Mouse (Mus musculus): Measurements from ENCODE around the gene Rhot2. TPM values are rescaled to one million over a fixed set of nuclear protein-coding genes. Genes with fewer than 3 reads are reported as not detected.

Gene Rhot2
- polyA plus RNA-seq, 1 experiment from 2014 or later: 13.0 TPM

DNA sequence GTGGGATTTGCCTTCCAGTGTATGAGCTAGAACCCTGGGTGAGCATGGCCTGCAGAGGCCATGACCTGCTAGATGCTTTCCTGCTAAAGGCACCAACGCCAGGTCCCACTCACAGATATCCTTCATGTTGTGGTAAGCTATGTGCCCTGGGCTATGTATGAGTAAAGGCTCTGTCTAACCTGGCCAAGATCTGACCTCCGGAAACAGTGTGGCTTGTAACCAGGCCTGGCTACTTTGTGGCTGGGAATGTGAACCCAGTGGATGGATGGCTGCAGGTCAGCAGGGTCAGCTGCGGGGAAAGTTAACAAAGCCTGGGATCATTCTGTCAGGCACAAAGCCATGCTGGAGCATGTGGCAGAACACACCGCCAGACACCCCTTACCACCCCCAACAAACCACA, 37.0 kb upstream of the Rhot2 start:
- Histone ChIP-seq H3K4me3 (ENCODE audit: low read length) (no peak overlapping the region), H3K27me3 (ENCODE audit: control insufficient read depth, insufficient read depth, low read length) (no peaks in the 10 kb centered on the region), H3K36me3 (ENCODE audit: control insufficient read depth, insufficient read depth, low read length) (peaks cover 51% of the 10 kb centered on the region), H3K4me2 (replicated peaks; ENCODE audit: low read depth, low read length) (no peak overlapping the region), H3K27ac (ENCODE audit: low read depth, low read length) (0 out of 2 replicates have a peak overlapping the region, but pooled peaks have one; percentile 24), H3K9ac (ENCODE audit: low read depth, low read length) (peak overlapping the region; percentile 8; the same call in 1 of the 2 replicates), H3K9me3 (ENCODE audit: control insufficient read depth, low read length) (no peaks in the 10 kb centered on the region), H3K4me1 (ENCODE audit: control insufficient read depth, insufficient read depth, low read length) (peaks cover 19% of the 10 kb centered on the region)
- ATAC-seq (ENCODE audit: low FRiP score, low TSS enrichment): no peak
- 33% methylated on average over 4 of the region's 4 CpGs for WGBS

DNA sequence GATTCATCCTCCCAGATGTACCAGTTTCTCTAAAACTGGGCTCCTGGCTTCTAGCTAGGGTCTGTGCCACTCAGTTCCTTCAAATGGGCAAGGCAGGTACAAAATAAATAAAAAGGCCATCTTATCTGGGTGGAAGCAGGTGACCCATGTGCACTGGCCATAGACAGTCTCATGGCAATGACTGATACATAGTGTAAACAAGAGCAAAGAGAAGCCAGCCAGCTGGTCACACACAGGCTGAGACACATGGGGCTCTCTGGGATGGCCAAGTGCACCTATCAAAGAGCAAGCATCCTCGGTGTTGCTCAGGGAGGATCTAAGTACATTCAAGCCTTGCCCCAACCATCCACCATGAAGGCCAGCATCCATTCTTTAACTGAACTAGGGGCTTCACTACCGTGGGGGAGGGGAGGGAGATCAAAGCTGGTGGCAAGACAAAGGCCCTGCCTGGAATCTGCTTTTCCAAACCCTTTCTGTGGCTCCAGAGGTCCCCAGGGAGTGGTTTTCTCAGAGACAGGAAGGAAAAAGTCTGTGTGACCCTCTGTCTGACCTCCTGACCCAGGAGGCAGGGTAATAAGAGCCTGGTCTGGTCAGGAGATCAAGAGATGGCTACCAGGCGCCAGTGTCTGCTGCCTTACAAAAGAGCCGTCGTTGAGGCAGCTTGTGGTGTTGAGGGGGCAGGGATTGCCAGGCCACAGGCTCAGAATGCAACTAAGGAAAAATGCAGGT, 36.4 kb upstream of the Rhot2 start:
- Histone ChIP-seq H3K36me3 (ENCODE audit: control insufficient read depth, insufficient read depth, low read length) (peaks cover 51% of the 10 kb centered on the region), H3K9ac (ENCODE audit: low read depth, low read length) (peak overlapping the region; percentile 8; the same call in 1 of the 2 replicates), H3K9me3 (ENCODE audit: control insufficient read depth, low read length) (no peaks in the 10 kb centered on the region), H3K27me3 (ENCODE audit: control insufficient read depth, insufficient read depth, low read length) (no peaks in the 10 kb centered on the region), H3K4me2 (replicated peaks; ENCODE audit: low read depth, low read length) (no peak overlapping the region), H3K4me1 (ENCODE audit: control insufficient read depth, insufficient read depth, low read length) (peaks cover 25% of the 10 kb centered on the region), H3K27ac (ENCODE audit: low read depth, low read length) (0 out of 2 replicates have a peak overlapping the region, but pooled peaks have one; percentile 24), H3K4me3 (ENCODE audit: low read length) (no peak overlapping the region)
- ATAC-seq (ENCODE audit: low FRiP score, low TSS enrichment): no peak
- WGBS: 9% methylated on average over 5 of the region's 5 CpGs

DNA sequence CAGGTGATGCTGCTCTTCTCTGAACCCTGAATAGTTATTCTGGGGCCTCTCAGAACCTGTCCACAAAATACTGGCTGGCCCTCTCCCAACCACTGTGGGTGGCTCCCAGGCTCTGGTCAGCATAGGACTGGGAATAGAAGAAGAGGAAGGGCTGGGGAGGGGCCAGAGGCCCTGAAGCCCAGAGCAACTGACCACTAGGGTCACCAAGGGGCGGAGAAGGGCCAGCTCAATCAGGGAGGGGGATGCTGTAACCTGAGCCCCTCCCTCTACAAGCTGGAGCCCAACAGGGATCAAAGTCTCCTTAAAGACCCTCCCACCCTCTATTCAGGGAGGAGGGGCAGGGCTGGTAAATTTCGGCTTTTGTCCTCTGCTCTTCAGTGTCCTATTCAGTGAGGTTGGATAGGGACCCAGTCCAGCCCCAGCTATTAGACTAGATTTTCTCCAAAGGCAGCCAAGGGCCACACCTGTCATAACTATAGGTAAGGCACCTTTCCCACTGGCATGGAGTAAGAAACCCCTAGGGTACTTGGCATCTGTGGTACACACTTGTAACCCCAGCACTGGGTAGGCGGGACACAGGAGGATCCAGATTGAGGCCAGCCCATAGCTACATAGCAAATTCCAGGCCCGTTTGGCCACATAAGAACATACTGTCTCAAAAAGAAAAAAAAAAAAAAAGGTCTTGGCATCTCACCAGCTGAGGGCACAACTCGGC, 35.7 kb upstream of the Rhot2 start, which contains the start of gene Wfikkn1:
Gene Wfikkn1 (minus strand): TSS at position 663 of the 715 bp plus-strand sequence.
- peaks cover 50% of the 10 kb centered on the region for H3K36me3 ChIP-seq (ENCODE audit: control insufficient read depth, insufficient read depth, low read length)
- no peak for ATAC-seq (ENCODE audit: low FRiP score, low TSS enrichment)
- H3K4me3 ChIP-seq (ENCODE audit: low read length): no peak within 1 kb of the TSS
- no peaks in the 10 kb centered on the region for H3K27me3 ChIP-seq (ENCODE audit: control insufficient read depth, insufficient read depth, low read length)
- H3K27ac ChIP-seq (ENCODE audit: low read depth, low read length): 0 out of 2 replicates have a peak within 1 kb of the TSS, but pooled peaks have one; percentile 24
- H3K4me2 ChIP-seq (replicated peaks; ENCODE audit: low read depth, low read length): no peak within 1 kb of the TSS
- H3K9ac ChIP-seq (ENCODE audit: low read depth, low read length): peak within 1 kb of the TSS; percentile 23; the same call in 1 of the 2 replicates
- H3K9me3 ChIP-seq (ENCODE audit: control insufficient read depth, low read length): no peaks in the 10 kb centered on the region
- 23% methylated on average over 5 of the region's 5 CpGs for WGBS
- peaks cover 29% of the 10 kb centered on the region for H3K4me1 ChIP-seq (ENCODE audit: control insufficient read depth, insufficient read depth, low read length)

DNA sequence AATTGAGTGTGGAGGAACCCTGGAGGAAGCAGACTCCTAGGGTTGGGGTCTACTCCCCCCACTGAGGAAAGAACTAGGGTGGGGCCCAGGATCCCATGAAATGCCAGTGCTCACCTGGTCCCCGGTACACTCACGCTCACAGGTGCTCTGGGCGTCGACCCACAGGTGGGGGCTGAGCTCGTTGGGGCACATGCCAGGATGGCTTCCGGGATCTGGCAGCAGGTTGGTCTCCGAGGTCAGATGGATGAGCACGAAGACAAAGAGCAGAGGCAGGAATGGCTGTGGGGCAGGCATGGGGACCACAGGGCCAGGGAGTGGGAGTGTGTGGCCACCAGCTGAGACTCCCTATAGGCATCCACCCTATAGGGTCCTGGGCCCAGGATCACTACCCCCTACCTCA, 35.1 kb upstream of the Rhot2 start:
- Histone ChIP-seq H3K36me3 (ENCODE audit: control insufficient read depth, insufficient read depth, low read length) (peaks cover 45% of the 10 kb centered on the region), H3K4me3 (ENCODE audit: low read length) (no peak overlapping the region), H3K9me3 (ENCODE audit: control insufficient read depth, low read length) (no peaks in the 10 kb centered on the region), H3K9ac (ENCODE audit: low read depth, low read length) (peak overlapping the region; percentile 23; the same call in 1 of the 2 replicates), H3K27me3 (ENCODE audit: control insufficient read depth, insufficient read depth, low read length) (no peaks in the 10 kb centered on the region), H3K27ac (ENCODE audit: low read depth, low read length) (no peak overlapping the region), H3K4me1 (ENCODE audit: control insufficient read depth, insufficient read depth, low read length) (peaks cover 29% of the 10 kb centered on the region), H3K4me2 (replicated peaks; ENCODE audit: low read depth, low read length) (no peak overlapping the region)
- WGBS: 66% methylated on average over 8 of the region's 8 CpGs
- ATAC-seq (ENCODE audit: low FRiP score, low TSS enrichment): no peak

DNA sequence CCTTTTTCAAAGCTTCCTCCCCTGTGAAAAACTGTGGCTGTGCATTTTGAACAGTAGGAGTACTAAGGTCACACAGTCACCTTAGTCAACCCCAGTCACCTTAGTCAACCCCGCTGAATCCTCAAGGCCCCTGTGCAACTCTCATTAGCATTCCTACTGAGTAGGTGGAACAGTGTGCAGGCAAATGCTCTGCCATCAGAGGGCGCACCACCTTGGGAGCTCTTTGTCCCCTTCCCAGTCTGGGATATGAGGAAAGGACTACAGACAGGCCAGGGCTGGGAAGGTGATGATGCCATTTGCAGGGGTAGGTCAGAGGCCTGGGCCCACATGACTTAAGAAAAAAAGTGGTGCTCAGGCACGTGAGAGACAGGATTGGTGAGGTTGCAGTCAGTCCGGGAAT, 34.6 kb upstream of the Rhot2 start:
- Histone ChIP-seq H3K4me2 (replicated peaks; ENCODE audit: low read depth, low read length) (no peak overlapping the region), H3K9me3 (ENCODE audit: control insufficient read depth, low read length) (no peaks in the 10 kb centered on the region), H3K27ac (ENCODE audit: low read depth, low read length) (no peak overlapping the region), H3K4me1 (ENCODE audit: control insufficient read depth, insufficient read depth, low read length) (peaks cover 29% of the 10 kb centered on the region), H3K36me3 (ENCODE audit: control insufficient read depth, insufficient read depth, low read length) (peaks cover 40% of the 10 kb centered on the region), H3K9ac (ENCODE audit: low read depth, low read length) (no peak overlapping the region), H3K27me3 (ENCODE audit: control insufficient read depth, insufficient read depth, low read length) (no peaks in the 10 kb centered on the region), H3K4me3 (ENCODE audit: low read length) (no peak overlapping the region)
- WGBS: 54% methylated on average over 4 of the region's 4 CpGs
- no peak for ATAC-seq (ENCODE audit: low FRiP score, low TSS enrichment)

DNA sequence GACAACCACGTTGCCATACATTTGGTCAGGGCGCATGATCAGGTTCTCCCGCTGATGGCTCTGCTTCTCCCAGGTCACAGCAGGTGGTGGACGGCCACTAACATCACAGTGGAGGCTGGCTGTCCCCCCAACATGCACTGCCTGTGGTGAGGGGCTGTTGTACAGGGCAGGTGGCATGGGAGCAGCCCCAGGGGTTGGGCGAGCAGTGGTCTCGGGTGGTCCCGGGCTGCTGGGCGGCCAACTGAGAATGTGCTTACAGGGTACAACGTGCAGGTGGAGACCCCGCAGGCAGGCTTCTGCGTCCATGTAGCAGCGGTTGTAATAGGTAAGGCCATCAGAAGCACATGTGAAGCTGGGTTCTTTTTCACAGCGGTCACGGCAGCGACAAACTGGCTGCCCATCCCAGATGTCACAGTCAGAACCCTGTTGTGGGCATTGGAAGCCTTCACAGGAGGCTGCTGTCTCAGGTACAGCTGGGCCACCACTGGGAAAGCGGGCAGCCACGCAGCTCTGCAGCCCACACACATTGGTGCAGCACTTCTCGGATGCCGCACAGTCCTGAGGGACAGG, 34.0 kb upstream of the Rhot2 start:
- H3K9ac ChIP-seq (ENCODE audit: low read depth, low read length): no peak overlapping the region
- peaks cover 36% of the 10 kb centered on the region for H3K36me3 ChIP-seq (ENCODE audit: control insufficient read depth, insufficient read depth, low read length)
- peaks cover 33% of the 10 kb centered on the region for H3K4me1 ChIP-seq (ENCODE audit: control insufficient read depth, insufficient read depth, low read length)
- no peak overlapping the region for H3K27ac ChIP-seq (ENCODE audit: low read depth, low read length)
- H3K27me3 ChIP-seq (ENCODE audit: control insufficient read depth, insufficient read depth, low read length): no peaks in the 10 kb centered on the region
- no peak overlapping the region for H3K4me2 ChIP-seq (replicated peaks; ENCODE audit: low read depth, low read length)
- ATAC-seq (ENCODE audit: low FRiP score, low TSS enrichment): no peak
- 87% methylated on average over 19 of the region's 19 CpGs for WGBS
- H3K4me3 ChIP-seq (ENCODE audit: low read length): no peak overlapping the region
- no peaks in the 10 kb centered on the region for H3K9me3 ChIP-seq (ENCODE audit: control insufficient read depth, low read length)

DNA sequence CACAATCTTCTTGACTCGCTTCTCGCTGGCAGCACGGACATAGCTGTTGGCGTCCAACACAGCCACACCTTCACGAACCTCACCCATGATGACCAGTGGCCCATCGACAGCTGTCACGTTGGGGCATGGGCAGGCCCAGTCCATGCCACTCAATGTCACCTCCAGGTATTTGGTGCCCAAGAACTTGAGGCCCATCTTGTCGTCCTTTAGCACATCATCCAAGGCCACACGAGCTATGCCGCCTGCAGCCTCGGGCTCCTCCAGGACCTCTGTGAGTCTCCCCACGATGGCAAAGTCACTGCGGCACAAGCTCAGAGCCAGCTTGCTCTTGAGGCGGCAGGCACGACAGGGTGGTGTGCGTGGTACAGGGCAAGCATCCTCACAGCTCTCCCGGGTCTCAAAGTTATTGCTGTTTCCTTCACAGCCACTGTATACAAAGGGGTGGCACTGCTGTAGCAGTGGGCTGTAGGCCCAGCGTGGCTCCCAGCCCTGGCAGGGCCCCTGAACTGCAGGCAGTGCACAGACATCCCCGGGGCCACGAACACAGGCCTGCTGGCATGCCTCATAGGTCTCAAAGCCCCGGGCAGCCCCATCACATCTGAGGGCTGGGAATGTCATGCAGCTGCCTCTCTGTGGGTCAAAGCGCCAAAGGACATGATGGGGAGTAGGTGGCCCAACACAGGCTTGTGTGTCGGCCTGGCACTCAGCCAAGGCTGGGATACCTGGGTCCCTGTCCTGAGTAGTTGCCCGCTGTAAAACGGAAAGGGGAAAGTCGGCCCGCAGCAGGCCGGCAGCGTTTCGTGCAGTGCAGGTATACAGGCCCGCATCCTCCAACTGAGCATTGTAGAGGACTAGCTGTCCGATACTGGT, 33.3 kb upstream of the Rhot2 start:
- Histone ChIP-seq H3K4me1 (ENCODE audit: control insufficient read depth, insufficient read depth, low read length) (peaks cover 33% of the 10 kb centered on the region), H3K4me2 (replicated peaks; ENCODE audit: low read depth, low read length) (no peak overlapping the region), H3K4me3 (ENCODE audit: low read length) (no peak overlapping the region), H3K36me3 (ENCODE audit: control insufficient read depth, insufficient read depth, low read length) (peaks cover 29% of the 10 kb centered on the region), H3K27me3 (ENCODE audit: control insufficient read depth, insufficient read depth, low read length) (no peaks in the 10 kb centered on the region), H3K9me3 (ENCODE audit: control insufficient read depth, low read length) (no peaks in the 10 kb centered on the region), H3K9ac (ENCODE audit: low read depth, low read length) (no peak overlapping the region), H3K27ac (ENCODE audit: low read depth, low read length) (no peak overlapping the region)
- 93% methylated on average over 32 of the region's 32 CpGs for WGBS
- ATAC-seq (ENCODE audit: low FRiP score, low TSS enrichment): no peak

DNA sequence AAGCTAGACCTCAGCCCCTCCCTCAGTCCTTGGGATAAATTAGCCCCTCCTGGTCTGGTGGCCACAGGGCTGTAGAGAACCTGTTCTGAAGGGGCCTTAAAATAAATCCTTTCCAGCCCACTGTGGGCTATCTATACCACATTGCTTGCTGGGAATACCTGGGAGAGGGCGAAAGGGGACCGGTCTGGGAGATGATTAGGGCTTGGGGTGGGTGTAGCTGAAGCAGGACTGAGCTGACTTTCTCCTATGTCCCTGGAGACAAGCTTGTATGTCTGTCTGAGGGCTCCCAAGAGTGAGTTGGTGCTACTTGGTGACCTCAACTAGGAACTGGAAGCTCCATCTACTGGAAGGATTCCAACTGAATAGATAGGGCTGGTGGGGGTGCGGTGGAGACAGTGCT, 32.4 kb upstream of the Rhot2 start:
- peaks cover 20% of the 10 kb centered on the region for H3K36me3 ChIP-seq (ENCODE audit: control insufficient read depth, insufficient read depth, low read length)
- no peak overlapping the region for H3K4me2 ChIP-seq (replicated peaks; ENCODE audit: low read depth, low read length)
- H3K27ac ChIP-seq (ENCODE audit: low read depth, low read length): no peak overlapping the region
- H3K4me1 ChIP-seq (ENCODE audit: control insufficient read depth, insufficient read depth, low read length): peaks cover 33% of the 10 kb centered on the region
- H3K4me3 ChIP-seq (ENCODE audit: low read length): no peak overlapping the region
- H3K9ac ChIP-seq (ENCODE audit: low read depth, low read length): no peak overlapping the region
- no peaks in the 10 kb centered on the region for H3K27me3 ChIP-seq (ENCODE audit: control insufficient read depth, insufficient read depth, low read length)
- 95% methylated on average over 3 of the region's 3 CpGs for WGBS
- H3K9me3 ChIP-seq (ENCODE audit: control insufficient read depth, low read length): no peaks in the 10 kb centered on the region
- no peak for ATAC-seq (ENCODE audit: low FRiP score, low TSS enrichment)
